Mouse (Mus musculus): ENCODE data around the gene Ucp3. TPM values are rescaled to one million over a fixed set of nuclear protein-coding genes. Genes with fewer than 3 reads are reported as not detected.

Ucp3 gene
- polyA plus RNA-seq, 1 experiment from 2014 or later: 0.10 TPM

DNA sequence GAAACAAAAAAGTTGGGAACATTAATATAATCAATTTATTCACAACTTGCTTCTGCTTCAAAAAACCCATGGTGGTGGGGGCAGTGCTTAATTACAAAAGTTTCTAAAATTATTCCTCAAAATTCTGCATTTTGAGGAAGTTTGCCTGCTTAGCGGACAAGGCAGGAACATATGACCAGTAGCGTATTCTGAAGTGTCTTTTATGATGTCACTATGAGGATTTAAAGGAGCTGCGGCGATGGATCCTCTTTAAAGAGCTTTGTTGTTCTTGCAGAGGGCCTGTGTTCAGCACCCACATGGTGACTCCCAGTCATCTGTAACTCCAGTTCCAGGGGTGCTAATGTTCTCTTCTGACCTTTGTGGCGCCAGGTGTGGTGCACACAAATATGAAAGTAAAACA lies 58.0 kb downstream of the Ucp3 start:
- Histone ChIP-seq H3K27ac (no peak overlapping the region), H3K36me3 (0 out of 2 replicates have a peak, but pooled peaks cover 4% of the 10 kb centered on the region), H3K9me3 (replicated peaks) (no peaks in the 10 kb centered on the region), H3K27me3 (replicated peaks) (no peaks in the 10 kb centered on the region), H3K4me3 (no peak overlapping the region), H3K4me1 (peaks cover 8% of the 10 kb centered on the region; the same call in 1 of the 2 replicates), H3K9ac (no peak overlapping the region), H3K4me2 (no peak overlapping the region)
- ATAC-seq: no peak
- WGBS (ENCODE audit: insufficient replicate concordance): 79% methylated on average over 5 of the region's 5 CpGs

DNA sequence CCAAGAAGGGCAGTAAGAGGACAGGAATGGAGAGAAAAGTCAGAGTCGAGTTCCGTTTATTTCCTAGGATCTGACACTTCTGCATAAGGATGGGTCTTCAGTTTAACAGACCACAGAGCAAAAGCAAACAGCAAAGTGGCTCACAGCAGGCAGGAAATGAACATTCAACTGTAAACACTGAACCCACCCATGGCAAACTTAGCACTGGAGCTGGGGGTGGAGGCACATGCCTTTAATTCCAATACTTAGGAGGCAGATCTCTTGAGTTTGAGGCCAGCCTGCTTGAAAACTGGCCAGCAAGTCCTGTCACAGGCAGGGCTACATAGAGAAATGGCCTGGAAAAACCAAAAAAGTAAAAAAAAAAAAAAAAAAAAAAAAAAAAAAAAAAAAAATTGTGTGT lies 60.7 kb downstream of the Ucp3 start:
- Histone ChIP-seq H3K4me2 (peak overlapping the region; percentile 28), H3K27ac (peak overlapping the region; percentile 76), H3K4me1 (peaks cover 28% of the 10 kb centered on the region), H3K27me3 (replicated peaks) (no peaks in the 10 kb centered on the region), H3K9me3 (replicated peaks) (no peaks in the 10 kb centered on the region), H3K36me3 (peaks cover 4% of the 10 kb centered on the region; the same call in 1 of the 2 replicates), H3K9ac (no peak overlapping the region), H3K4me3 (no peak overlapping the region)
- WGBS (ENCODE audit: insufficient replicate concordance): 47% methylated on average over 2 of the region's 2 CpGs
- ATAC-seq: no peak

DNA sequence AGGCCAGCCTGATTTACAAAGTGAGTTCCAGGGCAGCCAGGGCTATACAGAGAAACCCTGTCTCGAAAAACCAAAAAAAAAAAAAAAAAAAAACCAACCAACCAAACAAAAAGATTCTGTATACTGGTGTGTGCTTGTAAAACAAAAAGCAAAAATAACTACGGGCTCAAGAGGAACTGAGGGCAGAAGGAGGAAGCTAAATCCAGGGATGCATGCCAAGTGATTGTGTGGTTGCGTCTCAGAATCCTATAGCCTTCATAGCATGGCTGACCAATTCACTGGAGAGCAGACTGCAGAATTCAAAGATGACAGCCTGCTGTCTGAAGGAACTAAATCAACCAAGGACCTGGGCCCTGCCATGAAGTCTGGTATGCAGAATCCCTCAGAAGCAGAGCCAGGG lies 61.4 kb downstream of the Ucp3 start:
- WGBS (ENCODE audit: insufficient replicate concordance): 65% methylated on average over 3 of the region's 3 CpGs
- Histone ChIP-seq H3K9me3 (replicated peaks) (no peaks in the 10 kb centered on the region), H3K27ac (no peak overlapping the region), H3K9ac (no peak overlapping the region), H3K27me3 (replicated peaks) (no peaks in the 10 kb centered on the region), H3K4me3 (no peak overlapping the region), H3K4me1 (peaks cover 28% of the 10 kb centered on the region), H3K4me2 (no peak overlapping the region), H3K36me3 (peaks cover 12% of the 10 kb centered on the region)
- ATAC-seq: no peak

DNA sequence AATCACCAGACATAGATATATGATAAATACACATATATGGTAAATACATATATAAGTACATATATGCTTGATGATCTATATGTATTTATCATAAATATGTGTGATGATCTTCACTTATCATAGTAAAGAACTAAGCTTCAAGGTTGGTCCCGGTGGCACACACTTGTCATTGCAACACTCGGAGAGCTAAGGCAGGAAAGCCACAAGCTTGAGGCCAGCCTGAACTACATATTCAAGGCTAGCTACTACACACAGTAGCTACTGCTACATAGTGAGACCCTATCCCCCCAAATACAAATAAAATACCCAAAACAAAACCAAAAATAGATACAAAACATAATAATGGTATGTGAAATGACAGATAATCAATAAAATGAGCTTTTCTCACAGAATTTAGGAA lies 63.0 kb downstream of the Ucp3 start:
- H3K36me3 ChIP-seq: peaks cover 22% of the 10 kb centered on the region
- WGBS (ENCODE audit: insufficient replicate concordance): 53% methylated on average over 2 of the region's 2 CpGs
- H3K4me1 ChIP-seq: peaks cover 28% of the 10 kb centered on the region
- no peak overlapping the region for H3K27ac ChIP-seq
- H3K9ac ChIP-seq: peak overlapping the region; percentile 77; the same call in 1 of the 2 replicates
- ATAC-seq: no peak
- H3K27me3 ChIP-seq (replicated peaks): no peaks in the 10 kb centered on the region
- H3K9me3 ChIP-seq (replicated peaks): no peaks in the 10 kb centered on the region
- peak overlapping the region; percentile 79 for H3K4me2 ChIP-seq
- peak overlapping the region; percentile 73 for H3K4me3 ChIP-seq

Other genes with a start within 250 kb of the Ucp3 start
- 2.3 and 2.7 TPM in 2 replicates for gene Pgm2l1, start 245.6 kb upstream of the Ucp3 start, polyA plus RNA-seq (2016; fragmentation: Nextera tagmentation; extraction: Ambion mirVana)
- gene P4ha3, start 187.5 kb upstream of the Ucp3 start, polyA plus RNA-seq (2016; fragmentation: Nextera tagmentation; extraction: Ambion mirVana): 1.8 and 2.2 TPM in 2 replicates
- gene C2cd3, start 100.8 kb upstream of the Ucp3 start, polyA plus RNA-seq (2016; fragmentation: Nextera tagmentation; extraction: Ambion mirVana): 14.0 and 15.4 TPM in 2 replicates
- gene Ppme1, start 100.7 kb upstream of the Ucp3 start, polyA plus RNA-seq (2016; fragmentation: Nextera tagmentation; extraction: Ambion mirVana): 32.5 and 33.5 TPM in 2 replicates
- 814 and 842 TPM in 2 replicates for gene Ucp2, start 20.3 kb downstream of the Ucp3 start, polyA plus RNA-seq (2016; fragmentation: Nextera tagmentation; extraction: Ambion mirVana)
- gene Dnajb13, start 42.0 kb downstream of the Ucp3 start, polyA plus RNA-seq (2016; fragmentation: Nextera tagmentation; extraction: Ambion mirVana): 2.5 TPM in 2 replicates
- gene Coa4, start 64.1 kb downstream of the Ucp3 start, polyA plus RNA-seq (2016; fragmentation: Nextera tagmentation; extraction: Ambion mirVana): 15.1 and 18.1 TPM in 2 replicates
- 60.7 and 62.0 TPM in 2 replicates for gene Rab6a, start 134.4 kb downstream of the Ucp3 start, polyA plus RNA-seq (2016; fragmentation: Nextera tagmentation; extraction: Ambion mirVana)
- gene Mrpl48, start 135.3 kb downstream of the Ucp3 start, polyA plus RNA-seq (2016; fragmentation: Nextera tagmentation; extraction: Ambion mirVana): 53.2 and 56.3 TPM in 2 replicates
- gene Plekhb1, start 189.4 kb downstream of the Ucp3 start, polyA plus RNA-seq (2016; fragmentation: Nextera tagmentation; extraction: Ambion mirVana): 0.26 and 0.43 TPM in 2 replicates
- 7.1 and 8.9 TPM in 2 replicates for gene Fam168a, start 233.6 kb downstream of the Ucp3 start, polyA plus RNA-seq (2016; fragmentation: Nextera tagmentation; extraction: Ambion mirVana)

All from liver, embryonic 12.5 days (tissue).